Mouse (Mus musculus) forebrain, embryonic 13.5 days (tissue): ENCODE data around the gene Hpd. TPM values are rescaled to one million over a fixed set of nuclear protein-coding genes. Genes with fewer than 3 reads are reported as not detected.

Experiments
- ATAC-seq: fragments of 200-750 bp; cut with Nextera tagmentation; 2 replicates; pipeline ENCODE4 v1.8.0; 2017
- H3K27ac ChIP-seq: fragments of 300-500 bp; sonication (generic); 2 replicates; pipeline ENCODE4 v1.5.1; 2015; ENCODE audit warnings: inconsistent platforms, mild to moderate bottlenecking, moderate library complexity
- H3K27me3 ChIP-seq: fragments of 300-500 bp; sonication (generic); 2 replicates; pipeline ENCODE4 v1.6.1; 2015; ENCODE audit warnings: mild to moderate bottlenecking, inconsistent platforms
- H3K36me3 ChIP-seq: fragments of 300-500 bp; sonication (generic); 2 replicates; pipeline ENCODE4 v1.6.1; 2015; ENCODE audit warnings: mild to moderate bottlenecking, inconsistent platforms; ENCODE audit not compliant: poor library complexity, severe bottlenecking
- H3K4me1 ChIP-seq: fragments of 300-500 bp; sonication (generic); 2 replicates; pipeline ENCODE4 v1.6.1; 2015; ENCODE audit warnings: inconsistent platforms
- H3K4me2 ChIP-seq: fragments of 300-500 bp; sonication (generic); 2 replicates; pipeline ENCODE4 v1.6.1; 2015; ENCODE audit warnings: inconsistent platforms, mild to moderate bottlenecking, moderate library complexity
- H3K4me3 ChIP-seq: fragments of 300-500 bp; sonication (generic); 2 replicates; pipeline ENCODE4 v1.5.1; 2015; ENCODE audit warnings: mild to moderate bottlenecking, inconsistent platforms
- H3K9ac ChIP-seq: fragments of 300-500 bp; sonication (generic); 2 replicates; pipeline ENCODE4 v1.6.1; 2015; ENCODE audit warnings: mild to moderate bottlenecking, inconsistent platforms
- H3K9me3 ChIP-seq: fragments of 300-500 bp; sonication (generic); replicated peaks from 2 replicates; pipeline ENCODE4 v1.6.1; 2016; ENCODE audit warnings: inconsistent platforms
- WGBS: fragments of 180-500 bp; shearing (Covaris S2); methylation state at CpG from one replicate; pipeline ENCODE4 v1.1.7; 2015; 5-methylcytosine and 5-hydroxymethylcytosine counted together
- polyA plus RNA-seq: library from polyadenylated mRNA; unstranded; fragments of >200 nt; fragmentation: Nextera tagmentation; extraction: Ambion mirVana; gene quantifications from 2 replicates; pipeline ENCODE4 v1.2.1, GENCODE M21; 2015

The Hpd gene
- polyA plus RNA-seq, 1 experiment from 2014 or later, result not detected

DNA sequence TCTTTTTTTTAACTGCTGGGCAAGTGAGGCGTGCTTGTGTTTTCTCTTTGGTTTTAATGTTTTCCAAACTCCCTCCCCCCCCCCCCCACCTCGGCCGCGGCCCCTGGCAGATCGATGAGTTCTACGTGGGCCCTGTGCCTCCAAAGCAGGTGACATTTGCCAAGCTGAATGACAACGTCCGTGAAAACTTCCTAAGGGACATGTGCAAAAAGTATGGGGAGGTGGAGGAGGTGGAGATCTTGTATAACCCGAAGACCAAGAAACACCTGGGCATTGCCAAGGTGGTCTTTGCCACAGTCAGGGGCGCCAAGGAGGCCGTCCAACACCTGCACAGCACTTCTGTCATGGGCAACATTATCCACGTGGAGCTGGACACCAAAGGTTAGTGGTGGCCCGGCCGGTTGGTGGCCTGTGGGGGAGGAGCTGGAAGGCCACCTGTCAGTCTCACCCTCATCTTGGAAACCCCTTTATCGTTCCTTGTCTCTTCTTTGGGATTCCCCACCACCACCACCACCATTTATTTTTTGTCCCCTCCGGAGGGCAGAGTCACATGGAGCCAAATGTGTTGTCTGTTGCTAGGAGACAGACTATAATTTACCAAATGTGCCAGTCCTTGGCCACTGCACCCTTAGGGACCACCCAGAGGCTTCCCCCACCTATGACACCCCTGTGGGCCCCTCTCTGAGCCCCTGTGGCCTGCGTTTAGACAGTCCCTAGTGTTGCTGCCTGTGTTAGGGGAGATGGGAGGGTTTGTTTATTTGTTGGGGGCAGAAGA lies 38.4 kb downstream of the Hpd start:
- Histone ChIP-seq H3K27me3 (no peaks in the 10 kb centered on the region), H3K36me3 (peaks cover 39% of the 10 kb centered on the region), H3K4me2 (peak overlapping the region; percentile 100), H3K9me3 (no peaks in the 10 kb centered on the region), H3K27ac (peak overlapping the region; percentile 54; the same call in 1 of the 2 replicates), H3K9ac (peak overlapping the region; percentile 100), H3K4me3 (peak overlapping the region; percentile 94), H3K4me1 (peaks cover 47% of the 10 kb centered on the region)
- ATAC-seq, result no peak
- WGBS, result 3% methylated on average over 17 of the region's 17 CpGs

DNA sequence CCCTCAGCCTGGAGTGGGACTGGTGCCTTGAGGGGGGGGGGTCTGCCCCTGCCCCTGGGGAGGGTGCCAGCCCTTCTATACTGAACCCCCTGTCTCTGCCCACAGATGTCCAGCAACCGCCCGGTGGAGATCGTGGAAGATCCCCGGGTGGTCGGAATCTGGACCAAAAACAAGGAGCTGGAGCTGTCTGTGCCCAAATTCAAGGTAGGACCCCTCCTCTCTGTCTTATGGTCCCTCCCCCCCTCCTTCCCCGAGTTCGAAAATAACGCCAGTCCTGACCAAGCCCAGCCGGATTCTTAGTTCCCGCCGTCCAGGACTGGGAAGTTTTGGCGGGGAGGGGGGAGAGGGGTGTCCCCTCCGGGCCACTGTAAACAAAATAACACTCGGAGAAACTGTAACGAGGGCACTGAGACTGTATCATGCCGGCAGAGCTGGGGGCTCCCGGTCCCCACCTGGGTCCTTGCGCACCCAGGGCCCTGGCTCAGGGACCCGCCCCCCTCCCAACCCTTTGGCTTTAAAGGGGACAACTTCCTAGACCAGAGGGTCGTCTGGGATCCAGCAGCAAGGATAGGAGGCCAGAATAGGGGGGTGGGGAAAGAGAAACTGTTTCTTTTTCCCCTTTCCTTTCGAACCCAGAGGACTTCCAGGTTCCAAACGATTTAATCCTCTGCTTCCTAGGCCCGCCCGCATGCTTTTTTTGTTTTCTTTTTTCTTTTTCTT lies 39.1 kb downstream of the Hpd start:
- H3K4me3 ChIP-seq, result peak overlapping the region; percentile 94
- peak overlapping the region; percentile 100 for H3K27ac ChIP-seq
- H3K9me3 ChIP-seq, result no peaks in the 10 kb centered on the region
- WGBS, result 0% methylated on average over 23 of the region's 24 CpGs
- H3K4me2 ChIP-seq, result peak overlapping the region; percentile 100
- H3K9ac ChIP-seq, result peak overlapping the region; percentile 100
- no peak for ATAC-seq
- H3K27me3 ChIP-seq, result no peaks in the 10 kb centered on the region
- peaks cover 32% of the 10 kb centered on the region for H3K36me3 ChIP-seq
- H3K4me1 ChIP-seq, result peaks cover 40% of the 10 kb centered on the region

DNA sequence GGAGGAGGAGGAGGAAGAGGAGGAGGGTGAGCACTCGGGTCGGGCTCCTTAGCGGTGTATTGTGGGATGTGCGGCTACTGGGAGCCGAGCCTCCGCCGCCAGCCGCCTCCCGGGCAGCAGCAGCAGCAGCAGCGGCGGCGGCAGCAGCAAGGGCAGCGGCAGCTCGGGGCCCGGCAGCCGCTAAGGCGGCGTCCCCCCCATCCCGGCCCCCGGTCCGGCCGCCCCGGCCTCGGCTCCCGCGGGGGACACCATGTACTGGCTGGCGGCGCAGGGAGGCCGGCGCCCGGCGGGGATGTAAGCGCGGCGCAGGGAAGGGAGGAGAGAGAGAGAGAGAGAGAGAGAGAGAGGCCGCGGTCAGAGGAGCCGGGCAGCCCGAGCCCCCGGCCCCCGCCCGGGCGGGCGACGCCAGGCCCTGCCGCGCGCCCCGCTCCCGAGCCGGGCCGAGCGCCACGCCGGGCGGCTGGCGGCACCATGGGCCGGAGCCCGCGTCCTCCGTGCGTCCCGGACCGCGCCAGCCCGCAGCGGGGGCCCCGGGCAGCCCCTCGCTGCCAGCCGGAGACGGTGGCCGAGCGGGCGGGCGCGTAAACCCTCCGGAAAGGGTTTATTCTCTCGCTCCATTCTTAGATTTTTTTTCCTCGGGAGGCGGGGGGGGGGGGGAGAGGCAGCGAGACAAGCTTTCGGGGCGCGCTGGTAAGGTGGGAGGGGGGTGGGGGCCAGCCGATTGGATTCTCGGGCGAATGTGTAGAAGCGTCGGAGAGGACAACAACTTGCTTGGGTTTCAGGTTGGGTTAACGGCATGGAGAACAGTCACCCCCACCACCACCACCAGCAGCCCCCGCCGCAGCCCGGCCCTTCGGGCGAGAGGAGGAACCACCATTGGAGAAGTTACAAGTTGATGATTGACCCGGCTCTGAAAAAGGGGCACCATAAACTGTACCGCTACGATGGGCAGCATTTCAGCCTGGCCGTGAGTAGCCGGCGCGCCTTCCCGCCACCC lies 40.1 kb downstream of the Hpd start, which contains the start of gene Setd1b:
TSS of gene Setd1b (plus strand) at position 33 of the 997 bp plus-strand sequence.
- WGBS, result under 1% methylated on average over 75 of the region's 103 CpGs
- H3K27ac ChIP-seq, result peak within 1 kb of the TSS; percentile 100
- H3K9me3 ChIP-seq, result no peaks in the 10 kb centered on the region
- peak within 1 kb of the TSS; percentile 94 for H3K4me3 ChIP-seq
- peak; percentile 20 for ATAC-seq
- no peaks in the 10 kb centered on the region for H3K27me3 ChIP-seq
- H3K9ac ChIP-seq, result peak within 1 kb of the TSS; percentile 100
- H3K4me2 ChIP-seq, result peak within 1 kb of the TSS; percentile 100
- H3K4me1 ChIP-seq, result peaks cover 40% of the 10 kb centered on the region
- peaks cover 22% of the 10 kb centered on the region for H3K36me3 ChIP-seq

DNA sequence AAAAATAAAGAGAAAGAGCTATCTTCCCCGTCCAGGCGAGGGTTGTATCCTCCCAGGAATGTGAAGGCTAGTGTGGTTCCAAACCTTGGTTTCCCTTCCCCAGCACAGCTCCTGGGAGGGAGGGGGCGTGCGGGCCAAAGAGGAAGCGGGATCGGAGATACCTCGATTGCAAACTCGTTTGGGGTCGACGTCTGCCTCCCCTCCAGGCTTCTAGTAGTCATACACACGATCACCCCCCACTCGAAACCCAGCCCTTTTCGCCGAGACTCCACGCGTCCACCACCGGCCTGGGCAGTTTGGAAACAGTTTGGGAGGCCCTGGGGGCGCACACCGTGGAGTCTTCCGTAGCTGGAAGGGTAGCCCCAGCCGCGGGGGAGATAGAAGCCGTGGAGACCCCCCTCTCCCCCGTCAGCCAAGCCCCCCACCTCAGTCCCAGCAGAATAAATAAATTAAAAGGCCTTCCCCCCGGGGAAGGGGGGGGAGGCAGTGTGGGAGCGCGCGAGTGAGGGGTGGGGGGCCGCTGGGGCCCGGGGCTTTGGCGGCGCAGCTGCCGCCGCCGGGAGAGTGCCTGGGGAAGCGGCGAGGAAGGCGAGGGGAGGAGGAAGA lies 40.9 kb downstream of the Hpd start:
- H3K27me3 ChIP-seq, result no peaks in the 10 kb centered on the region
- WGBS, result 2% methylated on average over 35 of the region's 38 CpGs
- peaks cover 47% of the 10 kb centered on the region for H3K4me1 ChIP-seq
- H3K27ac ChIP-seq, result peak overlapping the region; percentile 100
- peak; percentile 36 for ATAC-seq
- peak overlapping the region; percentile 94 for H3K4me3 ChIP-seq
- no peaks in the 10 kb centered on the region for H3K9me3 ChIP-seq
- H3K9ac ChIP-seq, result peak overlapping the region; percentile 100
- peaks cover 14% of the 10 kb centered on the region for H3K36me3 ChIP-seq
- H3K4me2 ChIP-seq, result peak overlapping the region; percentile 100

DNA sequence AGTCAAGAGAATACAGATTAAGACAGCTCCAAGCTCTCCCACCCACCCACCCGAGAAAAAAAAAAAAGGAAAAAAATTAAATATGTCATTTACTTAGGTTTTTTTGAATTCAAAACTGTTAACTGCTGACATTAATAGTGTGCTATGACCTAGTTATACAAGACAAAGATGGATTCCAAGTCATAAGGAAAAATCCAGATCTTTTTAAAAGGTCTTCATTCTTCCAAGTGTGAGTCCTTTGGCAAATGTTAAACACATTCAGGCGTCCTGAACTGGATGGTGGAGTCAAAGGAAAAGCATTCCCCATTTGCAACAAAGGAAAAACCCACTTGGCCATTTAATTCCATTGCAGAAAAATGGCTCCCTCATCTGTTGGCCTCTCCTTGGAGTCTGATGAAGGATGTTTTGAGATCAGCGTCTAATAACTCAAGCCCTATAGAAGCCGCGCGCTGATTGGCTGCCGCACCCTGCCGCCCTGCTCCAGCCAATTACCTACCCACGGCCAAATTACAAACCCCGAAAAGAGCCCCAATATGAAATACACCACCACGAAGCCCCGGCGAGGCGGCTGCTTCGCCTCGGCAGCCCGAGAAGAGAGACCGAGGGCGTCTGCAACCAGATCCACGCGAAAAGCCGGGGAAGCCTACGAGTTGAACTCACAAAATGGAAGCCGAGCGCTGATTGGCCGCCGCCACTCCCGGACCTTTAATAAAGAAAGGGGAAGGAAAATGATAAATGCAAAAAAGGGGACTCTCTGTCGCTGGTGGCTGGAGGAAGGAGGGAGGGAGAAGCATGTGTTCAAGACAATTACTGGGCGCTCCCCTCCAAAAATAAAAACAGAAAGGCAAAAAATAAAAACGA lies 41.6 kb downstream of the Hpd start:
- peaks cover 47% of the 10 kb centered on the region for H3K4me1 ChIP-seq
- H3K27ac ChIP-seq, result peak overlapping the region; percentile 100
- H3K9me3 ChIP-seq, result no peaks in the 10 kb centered on the region
- peak; percentile 71 for ATAC-seq
- no peaks in the 10 kb centered on the region for H3K27me3 ChIP-seq
- peak overlapping the region; percentile 100 for H3K9ac ChIP-seq
- peak overlapping the region; percentile 94 for H3K4me3 ChIP-seq
- under 1% methylated on average over 31 of the region's 31 CpGs for WGBS
- peaks cover 10% of the 10 kb centered on the region; the same call in 1 of the 2 replicates for H3K36me3 ChIP-seq
- H3K4me2 ChIP-seq, result peak overlapping the region; percentile 100

DNA sequence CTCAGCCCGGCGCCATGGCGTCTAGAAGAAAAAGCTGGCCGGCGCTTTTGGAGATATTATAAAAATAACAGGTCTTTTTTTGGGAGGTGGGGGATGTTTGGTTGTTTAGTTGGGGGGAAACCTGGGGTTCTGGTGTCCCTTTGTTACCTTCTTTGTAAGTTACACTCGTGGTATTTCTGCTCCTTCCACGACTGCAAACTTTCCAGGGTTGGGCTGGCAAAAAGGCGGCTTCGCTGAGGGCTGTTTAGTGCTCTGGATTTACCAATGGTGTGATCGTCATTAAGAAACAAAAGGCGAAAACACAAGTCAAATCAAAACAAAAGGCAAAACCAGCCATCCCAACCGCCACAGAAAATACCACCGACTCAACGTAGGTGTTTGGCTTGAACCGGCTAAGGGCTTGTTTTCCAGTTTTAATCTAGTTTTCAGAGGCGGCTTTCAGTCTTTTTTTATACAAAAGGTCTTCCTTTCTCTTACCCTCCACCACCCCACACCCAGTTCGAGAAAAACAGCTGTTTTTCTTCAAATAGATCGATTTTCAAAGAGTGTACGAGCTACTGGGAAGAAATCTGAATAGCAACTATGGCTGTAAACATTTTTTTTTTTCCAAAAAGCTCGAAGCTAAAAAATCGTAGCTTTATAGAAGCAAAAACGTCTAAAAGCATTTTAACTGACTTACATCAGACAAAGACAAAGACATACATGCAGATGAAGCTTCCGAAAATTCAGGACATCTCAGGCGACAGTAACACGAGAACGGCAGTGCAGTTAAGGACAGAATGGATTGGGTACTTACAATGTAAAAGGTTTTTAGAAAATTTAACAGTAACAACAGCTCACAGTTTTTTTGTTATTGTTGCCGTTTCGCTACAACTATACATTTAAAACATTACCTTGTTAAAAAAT lies 42.6 kb downstream of the Hpd start:
- Histone ChIP-seq H3K4me2 (peak overlapping the region; percentile 96), H3K4me3 (peak overlapping the region; percentile 94), H3K9me3 (no peaks in the 10 kb centered on the region), H3K4me1 (peaks cover 47% of the 10 kb centered on the region), H3K9ac (peak overlapping the region; percentile 100), H3K27ac (peak overlapping the region; percentile 100), H3K36me3 (peaks cover 11% of the 10 kb centered on the region; the same call in 1 of the 2 replicates), H3K27me3 (no peaks in the 10 kb centered on the region)
- WGBS, result under 1% methylated on average over 28 of the region's 28 CpGs
- ATAC-seq, result no peak

DNA sequence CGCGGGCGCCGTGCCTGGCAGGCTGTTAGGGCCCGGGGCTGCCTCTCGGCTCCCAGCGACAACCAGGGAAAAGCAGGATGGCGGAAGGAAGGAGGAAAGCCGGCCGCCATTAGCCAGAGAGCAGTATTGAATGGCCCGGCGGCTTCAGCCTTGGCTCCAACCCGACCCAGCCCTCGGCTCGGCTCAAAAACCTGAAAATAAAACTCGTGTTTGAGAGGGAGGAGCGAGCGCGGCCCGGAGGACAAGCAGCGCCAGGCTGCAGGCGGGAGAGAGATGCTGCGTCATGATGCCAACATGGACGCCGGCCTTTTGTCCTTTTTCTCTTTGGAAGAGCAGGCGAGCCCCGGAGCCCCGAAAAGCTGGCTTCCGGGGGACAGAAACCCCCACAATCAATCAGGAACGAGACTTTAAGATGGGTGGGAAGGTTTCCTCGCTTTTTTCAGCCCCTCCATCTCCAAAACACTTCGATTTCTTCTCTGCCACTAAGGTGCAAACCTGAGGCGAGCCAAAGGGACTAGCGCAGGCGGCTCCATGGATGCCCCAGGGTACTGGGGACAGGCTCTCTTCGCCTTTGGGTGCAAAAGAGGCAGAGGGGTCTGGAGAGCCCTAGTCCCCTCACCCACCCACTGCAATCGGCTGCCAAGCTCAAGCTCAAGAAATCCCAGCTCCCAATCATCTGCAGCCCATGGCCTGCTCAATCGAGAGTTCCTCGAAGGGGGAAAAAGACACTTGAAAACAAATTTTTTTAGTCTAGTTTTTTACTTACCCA lies 43.4 kb downstream of the Hpd start:
- Histone ChIP-seq H3K36me3 (peaks cover 18% of the 10 kb centered on the region), H3K4me2 (peak overlapping the region; percentile 96), H3K4me3 (peak overlapping the region; percentile 94), H3K27me3 (no peaks in the 10 kb centered on the region), H3K27ac (peak overlapping the region; percentile 100), H3K9me3 (no peaks in the 10 kb centered on the region), H3K9ac (peak overlapping the region; percentile 100), H3K4me1 (peaks cover 47% of the 10 kb centered on the region)
- ATAC-seq, result 0 out of 2 replicates have a peak, but pooled peaks have one; percentile 8
- WGBS, result under 1% methylated on average over 39 of the region's 39 CpGs

DNA sequence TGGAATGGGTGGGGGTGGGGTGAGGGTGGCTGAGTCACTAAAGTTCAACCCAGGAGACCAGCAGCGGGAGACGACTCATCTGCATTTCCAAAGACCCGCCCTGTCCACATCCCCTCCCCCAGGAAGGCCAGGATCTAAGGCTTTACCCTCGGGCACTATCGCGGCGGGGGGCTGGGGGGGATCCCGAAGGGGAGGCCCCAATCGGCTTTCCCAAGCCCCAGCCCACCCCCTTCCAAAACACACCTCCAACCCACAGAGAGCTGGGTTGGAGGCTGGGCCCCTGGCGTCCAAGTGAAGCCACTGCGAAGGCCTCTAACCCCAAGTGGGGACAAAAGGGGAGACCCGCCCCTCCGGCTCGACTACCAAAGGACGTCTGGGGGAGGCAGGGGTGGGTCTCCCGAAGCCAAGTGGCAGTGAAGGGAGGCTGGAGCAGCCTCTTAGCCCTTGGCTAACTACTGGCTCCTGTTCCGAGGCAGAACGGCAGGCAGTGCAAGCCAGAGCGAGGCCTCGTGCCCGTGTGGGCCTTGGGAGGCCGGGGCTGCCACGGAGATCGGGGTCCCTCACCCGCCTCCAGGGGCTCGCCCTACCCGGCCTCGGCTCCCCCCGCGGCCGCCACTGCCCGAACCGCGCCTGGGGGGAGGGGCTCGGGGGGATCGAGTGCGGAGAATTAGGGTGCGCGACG lies 44.2 kb downstream of the Hpd start:
- Histone ChIP-seq H3K36me3 (peaks cover 26% of the 10 kb centered on the region), H3K4me2 (peak overlapping the region; percentile 96), H3K27ac (peak overlapping the region; percentile 100), H3K27me3 (no peaks in the 10 kb centered on the region), H3K9ac (peak overlapping the region; percentile 100), H3K4me3 (peak overlapping the region; percentile 94), H3K9me3 (no peaks in the 10 kb centered on the region), H3K4me1 (peaks cover 47% of the 10 kb centered on the region)
- WGBS, result under 1% methylated on average over 33 of the region's 40 CpGs
- ATAC-seq, result peak; percentile 5; the same call in 1 of the 2 replicates

DNA sequence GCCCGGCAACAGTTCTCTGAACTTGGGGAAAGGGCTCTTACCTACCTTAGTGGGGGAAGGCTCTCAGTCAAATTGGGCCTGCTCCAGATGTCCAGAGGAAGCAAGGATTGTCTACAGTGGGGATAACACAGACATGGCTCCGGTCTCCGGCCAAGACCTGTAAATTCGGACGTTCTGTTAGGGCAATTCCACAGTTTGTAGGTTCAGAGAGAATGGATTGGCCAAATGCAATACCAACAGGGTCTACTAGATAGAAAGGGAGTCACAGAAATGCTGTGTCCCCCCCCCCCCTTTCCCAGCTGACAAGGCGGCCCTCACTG lies 44.7 kb downstream of the Hpd start:
- H3K36me3 ChIP-seq, result peaks cover 29% of the 10 kb centered on the region
- WGBS, result 2% methylated on average over 6 of the region's 6 CpGs

More for the DNA sequence above, 44.7 kb downstream of the Hpd start:
- ATAC-seq, result no peak
- Histone ChIP-seq H3K4me3 (peak overlapping the region; percentile 94), H3K27ac (peak overlapping the region; percentile 100), H3K9me3 (no peaks in the 10 kb centered on the region), H3K27me3 (no peaks in the 10 kb centered on the region), H3K9ac (peak overlapping the region; percentile 100), H3K4me2 (peak overlapping the region; percentile 96), H3K4me1 (peaks cover 52% of the 10 kb centered on the region)
